Mouse (Mus musculus) erythroid progenitor cell, adult 5-6 weeks (primary cell): Measurements from ENCODE around the gene Hexa. TPM values are rescaled to one million over a fixed set of nuclear protein-coding genes. Genes with fewer than 3 reads are reported as not detected.

ENCODE experiments used
- ATAC-seq: replicated peaks from 2 replicates; pipeline ENCODE4 v1.8.0; 2016; ENCODE audit warnings: moderate number of reproducible peaks, mild to moderate bottlenecking, moderate TSS enrichment, inconsistent platforms; ENCODE audit not compliant: poor library complexity, low FRiP score, severe bottlenecking
- total RNA-seq, 2 experiments: library from RNA; stranded (forward) in 1 of 2; stranded (reverse) in 1 of 2; fragments of 150-400 nt in 1 of 2; fragments of 186-747, 209-891 nt in 1 of 2; gene quantifications; 2 replicates each; pipeline versions ENCODE4 v1.2.3 to v1.2.4; 2015 to 2017; ENCODE audit warnings: low replicate concordance in 2 of 2

The Hexa gene
- total RNA-seq, 2 experiments from 2014 or later: 19.7 to 24.5 TPM

GRCm38 (mm10) chr9:59551620-59552031 lies 12.3 kb downstream of the Hexa start:
- no peak for ATAC-seq

GRCm38 (mm10) chr9:59552610-59553009 lies 13.3 kb downstream of the Hexa start:
- no peak for ATAC-seq

GRCm38 (mm10) chr9:59553719-59554118 lies 14.4 kb downstream of the Hexa start:
- ATAC-seq: no peak

GRCm38 (mm10) chr9:59565600-59565999 lies 26.3 kb downstream of the Hexa start:
- ATAC-seq: 0 out of 2 replicates have a peak, but pooled peaks have one; percentile 43

GRCm38 (mm10) chr9:59567111-59567510 lies 27.8 kb downstream of the Hexa start:
- ATAC-seq: no peak

GRCm38 (mm10) chr9:59571852-59572251 lies 32.5 kb downstream of the Hexa start:
- ATAC-seq: no peak

- no peak for ATAC-seq
Observed at GRCm38 (mm10) chr9:59577401-59577800, 38.1 kb downstream of the Hexa start.

- ATAC-seq: peak; percentile 95
Observed at GRCm38 (mm10) chr9:59577844-59578504, 38.6 kb downstream of the Hexa start, which contains the start of gene Celf6. TSS of gene Celf6 (plus strand) at chr9:59577917.

- ATAC-seq: no peak
Observed at GRCm38 (mm10) chr9:59578505-59578867, 39.1 kb downstream of the Hexa start.

- no peak for ATAC-seq
Observed at GRCm38 (mm10) chr9:59584871-59585308, 45.5 kb downstream of the Hexa start.

- ATAC-seq: no peak
Observed at GRCm38 (mm10) chr9:59588252-59588651, 48.9 kb downstream of the Hexa start.

GRCm38 (mm10) chr9:59588710-59589671 lies 49.7 kb downstream of the Hexa start:
- ATAC-seq: no peak

GRCm38 (mm10) chr9:59589703-59590439 lies 50.5 kb downstream of the Hexa start:
- ATAC-seq: no peak

- no peak for ATAC-seq
Observed at GRCm38 (mm10) chr9:59601661-59602060, 62.3 kb downstream of the Hexa start.

GRCm38 (mm10) chr9:59605967-59606366 lies 66.6 kb downstream of the Hexa start:
- no peak for ATAC-seq

GRCm38 (mm10) chr9:59610950-59611349 lies 71.6 kb downstream of the Hexa start:
- ATAC-seq: no peak
